Mouse (Mus musculus) cortical plate, adult 2 months (tissue): ENCODE measurements around the gene Crtc2. TPM values are rescaled to one million over a fixed set of nuclear protein-coding genes. Genes with fewer than 3 reads are reported as not detected.

ENCODE experiments used
- H3K27ac ChIP-seq: fragments of 200-500 bp; 2 replicates; pipeline ENCODE4 v1.5.1; 2012; ENCODE audit warnings: low read length, control low read depth, inconsistent platforms; ENCODE audit not compliant: insufficient read depth
- H3K4me1 ChIP-seq: fragments of 200-500 bp; 2 replicates; pipeline ENCODE4 v1.6.1; 2011; ENCODE audit warnings: low read length; ENCODE audit not compliant: control insufficient read depth, insufficient read depth
- H3K4me3 ChIP-seq: fragments of 200-500 bp; 2 replicates; pipeline ENCODE4 v1.5.1; 2011; ENCODE audit warnings: mild to moderate bottlenecking, low read length, control low read depth; ENCODE audit not compliant: insufficient read depth
- CTCF ChIP-seq: fragments of 200-500 bp; IDR thresholded peaks from 2 replicates; pipeline ENCODE4 v1.5.1; 2011; ENCODE audit warnings: mild to moderate bottlenecking, control low read depth, low read length; ENCODE audit not compliant: insufficient read depth; ENCODE audit errors: extremely low read depth
- POLR2A ChIP-seq: fragments of 200-500 bp; IDR thresholded peaks from 2 replicates; pipeline ENCODE4 v1.6.1; 2011; ENCODE audit warnings: mild to moderate bottlenecking, low read length, control low read depth; ENCODE audit not compliant: insufficient read depth; ENCODE audit errors: extremely low read depth
- polyA plus RNA-seq: library from polyadenylated mRNA; depleted of rRNA; stranded (reverse); fragments of >200 nt; gene quantifications from 2 replicates; pipeline ENCODE4 v1.2.3, GENCODE M21; 2012

Gene Crtc2
- polyA plus RNA-seq, 1 experiment, result 45.7 TPM

- peaks cover 7% of the 10 kb centered on the region for H3K4me1 ChIP-seq
- no peak for TF ChIP-seq CTCF
- TF ChIP-seq POLR2A, result no peak
- H3K4me3 ChIP-seq, result peak overlapping the region; percentile 79
- H3K27ac ChIP-seq, result peak overlapping the region; percentile 81
These were observed 643 bp downstream of the Crtc2 start for GRCm38 (mm10) chr3:90254419-90255193.

- peaks cover 7% of the 10 kb centered on the region for H3K4me1 ChIP-seq
- H3K4me3 ChIP-seq, result peak overlapping the region; percentile 79
- TF ChIP-seq POLR2A, result no peak
- no peak for TF ChIP-seq CTCF
- no peak overlapping the region for H3K27ac ChIP-seq
These were observed 1.2 kb downstream of the Crtc2 start for GRCm38 (mm10) chr3:90255194-90255565.

- no peak overlapping the region for H3K27ac ChIP-seq
- H3K4me3 ChIP-seq, result no peak overlapping the region
- TF ChIP-seq CTCF (no peak), POLR2A (no peak)
- H3K4me1 ChIP-seq, result peaks cover 7% of the 10 kb centered on the region
These were observed 1.9 kb downstream of the Crtc2 start for GRCm38 (mm10) chr3:90255784-90256353.

DNA sequence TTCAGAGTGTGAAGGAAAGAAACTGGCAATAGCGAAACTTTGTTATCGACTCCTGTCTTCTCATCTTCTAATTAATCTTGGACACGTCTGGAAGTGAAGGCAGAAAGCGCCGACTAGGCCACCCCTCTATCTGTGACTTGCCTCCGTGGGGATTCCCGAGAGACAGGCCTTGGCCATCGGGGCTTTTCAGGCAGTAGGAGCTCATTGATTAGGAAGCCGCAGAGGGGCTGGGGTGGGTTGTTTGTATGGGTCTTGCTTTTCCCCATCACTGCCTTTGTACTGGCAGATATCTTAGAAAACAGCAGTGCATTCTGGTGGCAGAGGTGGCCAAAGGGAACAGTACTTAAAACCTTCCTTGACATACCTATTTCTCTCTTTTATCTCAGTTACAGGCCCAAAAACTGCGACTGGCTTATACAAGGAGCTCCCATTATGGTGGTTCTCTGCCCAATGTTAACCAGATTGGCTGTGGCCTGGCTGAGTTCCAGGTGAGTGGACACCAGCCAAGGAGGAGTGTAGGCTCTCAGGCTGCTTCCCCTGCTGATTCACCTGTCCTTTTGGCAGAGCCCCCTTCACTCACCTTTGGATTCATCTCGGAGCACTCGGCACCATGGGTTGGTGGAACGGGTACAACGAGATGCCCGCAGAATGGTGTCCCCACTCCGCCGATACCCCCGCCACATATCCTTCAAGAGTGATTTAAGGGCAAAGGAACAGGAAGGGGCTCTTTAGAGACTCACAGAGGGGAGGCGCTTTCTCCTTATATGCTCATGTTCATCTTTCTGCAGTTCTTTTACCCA lies 3.0 kb downstream of the Crtc2 start:
- Histone ChIP-seq H3K4me3 (no peak overlapping the region), H3K4me1 (peaks cover 6% of the 10 kb centered on the region), H3K27ac (no peak overlapping the region)
- no peak for TF ChIP-seq POLR2A
- no peak for TF ChIP-seq CTCF

GRCm38 (mm10) chr3:90258521-90258920 lies 4.6 kb downstream of the Crtc2 start:
- no peak for TF ChIP-seq POLR2A
- no peak for TF ChIP-seq CTCF
- peaks cover 6% of the 10 kb centered on the region for H3K4me1 ChIP-seq
- H3K27ac ChIP-seq, result no peak overlapping the region
- no peak overlapping the region for H3K4me3 ChIP-seq

DNA sequence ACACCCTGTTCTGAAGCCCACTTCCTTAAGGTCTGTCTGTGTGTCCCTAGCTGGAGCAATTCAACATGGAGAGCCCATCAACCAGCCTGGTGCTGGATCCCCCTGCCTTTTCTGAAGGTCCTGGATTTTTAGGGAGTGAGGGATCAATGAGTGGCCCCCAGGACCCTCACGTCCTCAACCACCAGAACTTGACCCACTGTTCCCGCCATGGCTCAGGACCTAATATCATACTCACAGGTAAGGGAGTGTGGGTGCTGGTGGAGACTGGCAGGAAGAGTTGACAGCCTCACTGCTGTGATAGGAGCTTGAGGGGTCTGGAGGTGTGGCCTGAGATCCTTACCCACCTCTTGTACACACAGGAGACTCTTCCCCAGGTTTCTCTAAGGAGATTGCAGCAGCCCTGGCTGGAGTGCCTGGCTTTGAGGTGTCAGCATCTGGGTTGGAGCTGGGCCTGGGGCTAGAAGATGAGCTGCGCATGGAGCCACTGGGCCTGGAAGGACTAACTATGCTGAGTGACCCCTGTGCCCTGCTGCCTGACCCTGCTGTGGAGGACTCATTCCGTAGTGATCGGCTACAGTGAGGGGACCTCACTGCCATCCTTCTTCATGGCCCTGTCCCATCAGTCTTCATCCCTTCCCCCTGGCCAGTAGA lies 9.3 kb downstream of the Crtc2 start:
- H3K4me3 ChIP-seq, result no peak overlapping the region
- peaks cover 1% of the 10 kb centered on the region; the same call in 1 of the 2 replicates for H3K4me1 ChIP-seq
- TF ChIP-seq CTCF, result no peak
- no peak for TF ChIP-seq POLR2A
- no peak overlapping the region for H3K27ac ChIP-seq

DNA sequence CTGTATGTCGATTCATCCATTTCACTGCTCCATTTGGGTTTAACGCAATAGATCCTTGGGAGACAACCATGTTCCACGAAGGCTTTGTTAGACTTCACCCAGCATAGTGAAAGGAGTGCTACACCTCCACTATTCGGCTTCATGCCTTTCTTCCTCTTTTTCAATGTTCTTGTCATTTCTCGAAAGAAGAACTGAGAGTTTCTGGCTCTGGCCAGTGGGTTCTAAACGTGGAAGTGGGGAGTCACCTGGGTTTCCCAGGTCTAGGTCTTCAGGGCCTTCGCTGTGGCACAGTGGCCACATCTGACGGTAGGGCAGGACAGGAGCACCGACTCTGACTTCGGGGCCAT lies 10.7 kb downstream of the Crtc2 start:
- Histone ChIP-seq H3K4me1 (peaks cover 1% of the 10 kb centered on the region; the same call in 1 of the 2 replicates), H3K27ac (no peak overlapping the region), H3K4me3 (peak overlapping the region; percentile 63; the same call in 1 of the 2 replicates)
- TF ChIP-seq CTCF (no peak), POLR2A (no peak)

DNA sequence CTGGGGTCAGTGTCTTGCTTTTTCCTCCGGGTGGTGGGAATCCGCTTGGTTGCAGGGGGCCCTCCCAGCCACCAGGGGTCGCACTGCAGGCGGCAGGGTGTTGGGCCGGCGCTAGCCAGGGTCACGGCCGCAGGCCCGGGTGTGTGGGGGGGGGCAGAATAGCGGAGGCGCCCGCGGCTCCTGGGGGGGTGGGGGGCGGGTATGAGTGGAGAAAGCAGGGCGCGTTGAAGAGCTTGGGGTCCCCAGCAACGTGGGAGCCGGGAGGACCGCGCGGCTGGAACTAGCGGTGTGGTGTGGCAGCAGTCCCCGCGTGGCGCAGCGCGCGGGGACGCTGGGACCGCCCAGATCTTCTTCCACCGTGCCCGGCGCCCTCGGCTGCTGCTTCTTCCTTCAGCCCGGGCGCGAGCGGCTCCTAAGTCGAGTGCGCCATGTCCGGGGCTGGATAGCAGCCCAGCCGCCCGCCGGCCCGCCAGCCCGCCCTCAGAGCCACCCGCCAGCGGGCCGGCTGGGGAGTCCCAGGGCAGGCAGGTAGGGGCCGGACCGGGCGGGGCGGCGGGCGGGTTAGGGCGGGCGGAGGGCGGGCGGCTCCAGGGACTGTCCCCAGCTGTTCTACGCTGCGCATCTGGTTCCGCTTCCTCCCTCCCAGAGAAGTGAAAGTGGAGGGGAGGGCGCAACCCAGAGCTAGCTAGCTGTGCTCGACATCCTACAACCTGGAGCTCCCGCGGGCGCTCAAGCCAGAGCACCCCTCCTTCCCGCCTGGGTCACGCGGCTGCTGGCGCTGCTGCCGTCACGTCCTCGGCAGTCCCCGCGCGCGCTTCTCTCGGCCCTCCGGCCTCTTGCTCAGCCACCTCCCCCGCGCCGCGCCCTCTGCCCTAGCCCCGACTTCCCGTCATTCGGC lies 11.3 kb downstream of the Crtc2 start, which contains the start of gene Dennd4b:
TSS of gene Dennd4b (plus strand) at position 152 of the 898 bp plus-strand sequence.
- TF ChIP-seq CTCF (peak; percentile 57), POLR2A (peak; percentile 75; the same call in 1 of the 2 replicates)
- peak within 1 kb of the TSS; percentile 63 for H3K4me3 ChIP-seq
- H3K27ac ChIP-seq, result peak within 1 kb of the TSS; percentile 62
- peaks cover 1% of the 10 kb centered on the region; the same call in 1 of the 2 replicates for H3K4me1 ChIP-seq
